Comparison of ENCODE assay signal across 1 mouse cellular context in the genomic region with DNA sequence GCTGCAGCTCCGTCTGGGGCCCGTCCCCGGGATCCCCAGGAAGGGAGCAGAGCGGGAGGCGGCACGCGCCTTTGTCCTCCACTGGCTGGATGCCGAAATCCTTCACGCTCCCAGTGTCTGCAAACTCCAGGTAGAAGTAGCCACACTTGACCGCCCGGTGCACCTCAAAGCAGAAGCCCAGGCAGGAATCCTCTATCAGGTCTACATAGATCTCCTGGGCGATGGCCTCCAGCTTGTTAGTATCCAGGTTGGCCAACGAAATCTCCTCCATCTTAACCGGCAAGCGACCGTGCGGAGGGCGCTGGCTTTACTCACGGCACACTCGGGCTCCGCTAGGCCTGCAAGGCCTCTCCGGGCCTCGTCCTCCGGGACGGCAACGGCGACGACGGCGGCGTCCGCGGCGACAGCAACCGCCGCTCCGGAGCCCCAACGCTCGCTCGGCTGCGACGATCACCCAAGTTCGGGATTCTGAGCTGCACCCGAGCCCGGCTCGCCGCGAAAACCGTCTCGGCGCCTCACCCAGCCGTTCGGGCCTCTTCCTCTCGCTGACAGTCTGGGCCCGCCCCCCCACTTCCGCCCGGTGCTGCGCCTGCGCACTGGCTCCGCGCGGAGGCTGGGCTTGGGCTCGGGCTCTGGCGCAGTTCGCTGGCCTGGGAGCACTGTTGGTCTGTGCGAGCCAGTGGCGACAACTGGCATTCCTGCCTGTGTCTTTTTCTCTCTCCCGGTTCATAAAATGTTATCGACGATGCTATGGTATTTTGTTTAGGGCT.
TF ChIP-seq lines count a peak whose summit lies in the region.

A gene (minus strand): TSS at position 550 of the 770 bp plus-strand sequence.

TF ChIP-seq in CH12.LX, 34 proteins besides CTCF, POLR2A, EP300 and RAD21 (continued from another document):
- TF ChIP-seq MYC (IDR thresholded peaks at IDR 0.05; ENCODE audit: low read depth, low read length) = 0 out of 2 replicates have a peak, but pooled peaks have one; percentile 51
- peak; percentile 90 for TF ChIP-seq TBP (conservative IDR thresholded peaks at IDR 0.05; ENCODE audit: low read depth, low read length)
- TF ChIP-seq CHD1 (IDR thresholded peaks at IDR 0.05; ENCODE audit: low read depth, low read length) = 0 out of 2 replicates have a peak, but pooled peaks have one; percentile 37
- no peak; the same call in 1 of the 2 replicates for TF ChIP-seq SIN3A (IDR thresholded peaks at IDR 0.05; ENCODE audit: low read length)
- peak; percentile 92 for TF ChIP-seq TCF12 (IDR thresholded peaks at IDR 0.05; ENCODE audit: low read depth, low read length)
- no peak for TF ChIP-seq ZC3H11A (IDR thresholded peaks at IDR 0.05; ENCODE audit: low read depth, low read length)
- no peak for TF ChIP-seq ZKSCAN1 (IDR thresholded peaks at IDR 0.05; ENCODE audit: borderline replicate concordance, low read depth, low read length)
- TF ChIP-seq USF2 (conservative IDR thresholded peaks at IDR 0.05; ENCODE audit: low read depth, low read length) = no peak
- peak; percentile 56; the same call in 1 of the 2 replicates for TF ChIP-seq MXI1 (IDR thresholded peaks at IDR 0.05; ENCODE audit: low read depth, low read length)
- no peak for TF ChIP-seq CHD2 (IDR thresholded peaks at IDR 0.05; ENCODE audit: low read length)
- TF ChIP-seq E2F4 (IDR thresholded peaks at IDR 0.05; ENCODE audit: insufficient replicate concordance, low read depth, low read length) = no peak
- no peak for TF ChIP-seq JUND (conservative IDR thresholded peaks at IDR 0.05; ENCODE audit: low read depth, low read length)
- TF ChIP-seq JUN (IDR thresholded peaks at IDR 0.05; ENCODE audit: insufficient read depth, low read depth, low read length) = no peak
- TF ChIP-seq UBTF (IDR thresholded peaks at IDR 0.05; ENCODE audit: low read depth, low read length) = peak; percentile 87
- peak; percentile 70; the same call in 1 of the 2 replicates for TF ChIP-seq KAT2A (IDR thresholded peaks at IDR 0.05; ENCODE audit: insufficient replicate concordance, low read length)
- peak; percentile 77 for TF ChIP-seq NELFE (IDR thresholded peaks at IDR 0.05; ENCODE audit: low read depth, low read length)
TF ChIP-seq in CH12.LX: peak in this region for 13.
